Mouse (Mus musculus): ENCODE data around the gene Amer2.
"Not testable (repeated sequence)": the region's sequence is repeated elsewhere in the genome, so short reads cannot be mapped to it uniquely, and the experiment has no call there.

Amer2 gene

GRCm38 (mm10) chr14:60372821-60373309 lies at the start of gene Amer2:
TSS of gene Amer2 (plus strand) at chr14:60373259.
- DNase-seq, result no peak

GRCm38 (mm10) chr14:60340001-60340400 lies 33.1 kb upstream of the Amer2 start:
- not testable (repeated sequence) for DNase-seq

GRCm38 (mm10) chr14:60340570-60340969 lies 32.5 kb upstream of the Amer2 start:
- DNase-seq, result no peak

GRCm38 (mm10) chr14:60345326-60345876 lies 27.7 kb upstream of the Amer2 start:
- DNase-seq, result no peak

- DNase-seq, result no peak
These were observed 14.7 kb upstream of the Amer2 start for GRCm38 (mm10) chr14:60358347-60358746.

GRCm38 (mm10) chr14:60361380-60362212 lies 11.5 kb upstream of the Amer2 start:
- DNase-seq, result no peak

- no peak for DNase-seq
These were observed 6.3 kb upstream of the Amer2 start for GRCm38 (mm10) chr14:60366729-60367128.

GRCm38 (mm10) chr14:60368769-60369666 lies 4.0 kb upstream of the Amer2 start:
- no peak for DNase-seq

GRCm38 (mm10) chr14:60369667-60370315 lies 3.3 kb upstream of the Amer2 start:
- DNase-seq, result no peak

GRCm38 (mm10) chr14:60377107-60377506 lies 4.0 kb downstream of the Amer2 start:
- no peak for DNase-seq

- DNase-seq, result no peak
These were observed 4.5 kb downstream of the Amer2 start for GRCm38 (mm10) chr14:60377546-60377945.

- DNase-seq, result peak in 1 of 2 experiments; percentile 11
These were observed 5.1 kb downstream of the Amer2 start for GRCm38 (mm10) chr14:60378057-60378565.

GRCm38 (mm10) chr14:60378566-60379322 lies 5.7 kb downstream of the Amer2 start:
- peak in 1 of 2 experiments; percentile 9 for DNase-seq

GRCm38 (mm10) chr14:60379323-60379957 lies 6.4 kb downstream of the Amer2 start:
- DNase-seq, result no peak

GRCm38 (mm10) chr14:60379958-60380330 lies 6.9 kb downstream of the Amer2 start:
- DNase-seq, result no peak

GRCm38 (mm10) chr14:60381671-60382070 lies 8.6 kb downstream of the Amer2 start:
- DNase-seq, result no peak

- peak in 1 of 2 experiments; percentile 13 for DNase-seq
These were observed 10.8 kb downstream of the Amer2 start for GRCm38 (mm10) chr14:60383816-60384215.

GRCm38 (mm10) chr14:60384269-60384668 lies 11.2 kb downstream of the Amer2 start:
- DNase-seq, result no peak

GRCm38 (mm10) chr14:60385079-60385643 lies 12.1 kb downstream of the Amer2 start:
- no peak for DNase-seq

GRCm38 (mm10) chr14:60386591-60387501 lies 13.8 kb downstream of the Amer2 start:
- peak in 1 of 2 experiments; percentile 24 for DNase-seq
